Mouse (Mus musculus) liver, embryonic 11.5 days (tissue): Measurements from ENCODE around the gene Sc5d. TPM values are rescaled to one million over a fixed set of nuclear protein-coding genes. Genes with fewer than 3 reads are reported as not detected.

Source experiments
- ATAC-seq: fragments of 200-750 bp; cut with Nextera tagmentation; replicated peaks from 2 replicates; pipeline ENCODE4 v1.8.0; 2017; ENCODE audit warnings: moderate number of reproducible peaks, mild to moderate bottlenecking, moderate TSS enrichment, moderate library complexity; ENCODE audit not compliant: low FRiP score
- DNase-seq: peaks from one replicate; pipeline ENCODE4 v3.0.0-alpha.2; 2017; ENCODE audit warnings: low spot score
- H3K27ac ChIP-seq: fragments of 300-500 bp; sonication (generic); 2 replicates; pipeline ENCODE4 v1.5.1; 2014; ENCODE audit warnings: mild to moderate bottlenecking, low read depth, low read length, control low read depth
- H3K27me3 ChIP-seq: fragments of 300-500 bp; sonication (generic); replicated peaks from 2 replicates; pipeline ENCODE4 v1.6.1; 2014; ENCODE audit warnings: low read length, mixed read lengths; ENCODE audit not compliant: control insufficient read depth, insufficient read depth
- H3K36me3 ChIP-seq: fragments of 300-500 bp; sonication (generic); 2 replicates; pipeline ENCODE4 v1.6.1; 2014; ENCODE audit warnings: mild to moderate bottlenecking, low read length, moderate library complexity, mixed read lengths; ENCODE audit not compliant: control insufficient read depth, insufficient read depth
- H3K4me1 ChIP-seq: fragments of 300-500 bp; sonication (generic); replicated peaks from 2 replicates; pipeline ENCODE4 v1.6.1; 2014; ENCODE audit warnings: low read length, mixed read lengths; ENCODE audit not compliant: control insufficient read depth, insufficient read depth
- H3K4me2 ChIP-seq: fragments of 300-500 bp; sonication (generic); 2 replicates; pipeline ENCODE4 v1.6.1; 2014; ENCODE audit warnings: mild to moderate bottlenecking, control low read depth, moderate library complexity
- H3K4me3 ChIP-seq: fragments of 300-500 bp; sonication (generic); 2 replicates; pipeline ENCODE4 v1.5.1; 2014; ENCODE audit warnings: low read depth, low read length, control low read depth
- H3K9ac ChIP-seq: fragments of 300-500 bp; sonication (generic); 2 replicates; pipeline ENCODE4 v1.6.1; 2014; ENCODE audit warnings: low read depth, low read length, control low read depth
- H3K9me3 ChIP-seq: fragments of 300-500 bp; sonication (generic); 2 replicates; pipeline ENCODE4 v1.6.1; 2016; ENCODE audit warnings: low read length, inconsistent platforms, mixed read lengths; ENCODE audit not compliant: control insufficient read depth
- WGBS: fragments of 180-500 bp; shearing (Covaris S2); extraction: QIAGEN DNeasy Blood & Tissue Kit; methylation state at CpG from one replicate; pipeline ENCODE4 v1.1.7; 2014; 5-methylcytosine and 5-hydroxymethylcytosine counted together
- polyA plus RNA-seq: library from polyadenylated mRNA; unstranded; fragments of >200 nt; fragmentation: Nextera tagmentation; extraction: Ambion mirVana; gene quantifications from 2 replicates; pipeline ENCODE4 v1.2.1, GENCODE M21; 2014

The Sc5d gene
- polyA plus RNA-seq, 1 experiment from 2014 or later = 71.4 TPM

GRCm38 (mm10) chr9:42214116-42214515, 49.9 kb downstream of the Sc5d start:
- H3K4me2 ChIP-seq = no peak overlapping the region
- H3K36me3 ChIP-seq = no peaks in the 10 kb centered on the region
- H3K9ac ChIP-seq = no peak overlapping the region
- ATAC-seq = no peak
- no peaks in the 10 kb centered on the region for H3K4me1 ChIP-seq
- H3K4me3 ChIP-seq = no peak overlapping the region
- no peak for DNase-seq
- no peaks in the 10 kb centered on the region for H3K27me3 ChIP-seq
- H3K27ac ChIP-seq = no peak overlapping the region
- WGBS = 76% methylated on average over 1 of the region's 1 CpGs
- H3K9me3 ChIP-seq = no peaks in the 10 kb centered on the region

- Histone ChIP-seq H3K9me3 (no peaks in the 10 kb centered on the region), H3K4me1 (no peaks in the 10 kb centered on the region), H3K4me2 (no peak overlapping the region), H3K9ac (no peak overlapping the region), H3K4me3 (no peak overlapping the region), H3K36me3 (no peaks in the 10 kb centered on the region), H3K27me3 (no peaks in the 10 kb centered on the region), H3K27ac (no peak overlapping the region)
- WGBS = 84% methylated on average over 1 of the region's 1 CpGs
- DNase-seq (no peak), ATAC-seq (no peak)
Measured at GRCm38 (mm10) chr9:42213142-42213541, 50.9 kb downstream of the Sc5d start.

DNA sequence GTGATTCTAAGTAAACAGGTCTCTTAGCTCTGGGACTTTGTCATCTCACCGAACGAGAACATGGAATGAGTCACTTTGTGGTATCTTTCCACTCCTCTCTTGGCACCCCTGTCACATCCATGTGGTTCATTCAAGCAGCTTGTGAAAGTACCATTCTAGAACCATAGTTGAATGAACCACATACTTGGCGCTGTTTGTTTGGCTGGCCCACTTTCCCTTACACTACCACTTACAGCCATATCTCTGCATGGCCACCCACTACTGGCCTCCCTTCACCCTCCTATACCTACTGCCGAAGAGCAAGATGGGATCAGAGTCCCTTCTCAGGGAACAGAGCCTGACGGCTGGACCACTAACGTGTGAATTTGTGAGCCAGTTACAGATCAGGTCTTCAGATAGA, 54.4 kb downstream of the Sc5d start:
- no peak overlapping the region for H3K27ac ChIP-seq
- no peak overlapping the region for H3K4me2 ChIP-seq
- 73% methylated on average over 6 of the region's 6 CpGs for WGBS
- H3K9ac ChIP-seq = no peak overlapping the region
- H3K36me3 ChIP-seq = no peaks in the 10 kb centered on the region
- H3K27me3 ChIP-seq = no peaks in the 10 kb centered on the region
- H3K9me3 ChIP-seq = no peaks in the 10 kb centered on the region
- no peak for ATAC-seq
- H3K4me1 ChIP-seq = no peaks in the 10 kb centered on the region
- H3K4me3 ChIP-seq = no peak overlapping the region
- no peak for DNase-seq

GRCm38 (mm10) chr9:42208463-42208862, 55.6 kb downstream of the Sc5d start:
- Histone ChIP-seq H3K27me3 (no peaks in the 10 kb centered on the region), H3K36me3 (no peaks in the 10 kb centered on the region), H3K27ac (no peak overlapping the region), H3K9me3 (no peaks in the 10 kb centered on the region), H3K4me2 (no peak overlapping the region), H3K4me3 (no peak overlapping the region), H3K9ac (no peak overlapping the region), H3K4me1 (no peaks in the 10 kb centered on the region)
- 28% methylated on average over 5 of the region's 5 CpGs for WGBS
- DNase-seq = no peak
- ATAC-seq = no peak

DNA sequence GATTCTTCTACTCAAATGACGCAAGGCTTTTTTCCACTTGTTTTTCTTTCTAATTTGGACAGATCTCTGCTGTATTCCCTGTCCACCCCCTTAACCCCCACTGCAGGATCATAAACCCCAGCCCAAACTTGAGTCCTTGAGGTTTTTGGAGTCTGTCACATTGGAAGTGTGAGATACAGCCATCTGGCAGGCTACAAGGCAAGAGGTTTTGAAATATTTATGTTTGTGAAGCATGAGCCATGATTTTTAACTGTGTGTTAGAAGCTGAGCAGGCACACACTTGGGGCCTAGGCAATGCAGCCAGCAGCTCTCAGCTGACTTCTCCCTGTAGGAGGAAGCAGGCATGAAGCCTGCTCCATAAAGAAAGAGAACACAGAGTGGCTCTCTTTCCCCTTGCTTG, 57.3 kb downstream of the Sc5d start:
- Histone ChIP-seq H3K4me2 (no peak overlapping the region), H3K27me3 (no peaks in the 10 kb centered on the region), H3K4me1 (no peaks in the 10 kb centered on the region), H3K27ac (no peak overlapping the region), H3K4me3 (no peak overlapping the region), H3K9me3 (no peaks in the 10 kb centered on the region), H3K9ac (no peak overlapping the region), H3K36me3 (no peaks in the 10 kb centered on the region)
- DNase-seq (no peak), ATAC-seq (no peak)
- 76% methylated on average over 1 of the region's 1 CpGs for WGBS

DNA sequence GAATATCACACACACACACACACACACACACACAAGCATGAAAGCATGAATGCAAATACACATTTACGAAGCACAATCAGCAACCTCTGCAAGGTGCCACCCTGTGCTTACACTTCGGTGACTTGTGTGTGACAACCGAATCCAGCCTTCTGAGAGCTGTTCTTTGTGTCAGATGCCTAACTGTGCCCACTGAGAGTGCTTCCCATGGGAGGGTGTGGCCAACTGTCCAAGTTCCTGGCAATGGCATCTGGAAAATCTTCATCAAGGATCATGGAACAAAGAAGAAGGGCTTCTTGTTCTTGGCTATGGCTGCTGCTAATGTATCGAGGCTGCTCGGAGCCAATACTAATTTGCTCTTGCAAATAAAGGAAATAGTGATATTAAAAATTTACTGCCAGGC, 61.8 kb downstream of the Sc5d start:
- no peak for ATAC-seq
- no peak for DNase-seq
- Histone ChIP-seq H3K4me1 (no peaks in the 10 kb centered on the region), H3K36me3 (no peaks in the 10 kb centered on the region), H3K4me2 (no peak overlapping the region), H3K27ac (no peak overlapping the region), H3K27me3 (no peaks in the 10 kb centered on the region), H3K9ac (no peak overlapping the region), H3K9me3 (no peaks in the 10 kb centered on the region), H3K4me3 (no peak overlapping the region)
- 89% methylated on average over 5 of the region's 5 CpGs for WGBS

Other genes with a start within 250 kb of the Sc5d start
- 1.8 and 2.1 TPM in 2 replicates for gene Sorl1, start 140.0 kb downstream of the Sc5d start, polyA plus RNA-seq
- 0.08 TPM in 1 of 2 replicates, not detected in the other for gene Tecta, start 135.7 kb upstream of the Sc5d start, polyA plus RNA-seq
- gene Tbcel, start 243.6 kb upstream of the Sc5d start, polyA plus RNA-seq = 6.4 TPM in 2 replicates